Mouse (Mus musculus): Measurements from ENCODE around the gene Batf3. TPM values are rescaled to one million over a fixed set of nuclear protein-coding genes. Genes with fewer than 3 reads are reported as not detected.

Gene Batf3
- under 1 TPM in 1 of 2 experiments, not detected in 1; 0.38 TPM for total RNA-seq (2021)
- long read RNA-seq, experiment 1 = 0 reads
- long read RNA-seq, experiment 2 = 0 reads

GRCm38 (mm10) chr1:191097802-191098747 is at the start of gene Batf3:
TSS of gene Batf3 (plus strand) at chr1:191097847.
- peak; percentile 55 for TF ChIP-seq CTCF (IDR thresholded peaks at IDR 0.05)
- intact Hi-C loops (cut with DNase I) = loop anchor here (10.0 kb wide), 1 partner anchor 177 kb away; no protein-coding TSS in a partner anchor
- DNase-seq = peak; percentile 68
- Histone ChIP-seq H3K4me3 (peak within 1 kb of the TSS; percentile 80), H3K27ac (peak within 1 kb of the TSS; percentile 56)

GRCm38 (mm10) chr1:191053555-191053954 is 44.1 kb upstream of the Batf3 start:
- DNase-seq = no peak
- no peak for TF ChIP-seq CTCF (IDR thresholded peaks at IDR 0.05)
- intact Hi-C loops (cut with DNase I) = no loop called here
- no peak overlapping the region for H3K4me3 ChIP-seq
- H3K27ac ChIP-seq = no peak overlapping the region

- peak; percentile 64 for TF ChIP-seq CTCF (IDR thresholded peaks at IDR 0.05)
- intact Hi-C loops (cut with DNase I) = loop anchor here (5.0 kb wide), 1 partner anchor 48 kb away; no protein-coding TSS in a partner anchor
These were observed 42.6 kb upstream of the Batf3 start for GRCm38 (mm10) chr1:191054870-191055532.

GRCm38 (mm10) chr1:191055533-191055873 is 42.1 kb upstream of the Batf3 start:
- no peak overlapping the region for H3K27ac ChIP-seq
- no peak for DNase-seq
- intact Hi-C loops (cut with DNase I) = loop anchor here (5.0 kb wide), 1 partner anchor 48 kb away; no protein-coding TSS in a partner anchor
- no peak overlapping the region for H3K4me3 ChIP-seq
- no peak for TF ChIP-seq CTCF (IDR thresholded peaks at IDR 0.05)

More at GRCm38 (mm10) chr1:191054870-191055532, 42.6 kb upstream of the Batf3 start:
- peak overlapping the region; percentile 62; the same call in 1 of the 2 replicates for H3K27ac ChIP-seq
- no peak overlapping the region for H3K4me3 ChIP-seq
- DNase-seq = peak; percentile 60

GRCm38 (mm10) chr1:191057461-191057860 is 40.2 kb upstream of the Batf3 start:
- H3K27ac ChIP-seq = no peak overlapping the region

GRCm38 (mm10) chr1:191062241-191062780 is 35.3 kb upstream of the Batf3 start:
- DNase-seq = no peak
- peak overlapping the region; percentile 87 for H3K4me3 ChIP-seq
- intact Hi-C loops (cut with DNase I) = loop anchor here (2.0 to 5.0 kb wide), 2 partner anchors 36 to 120 kb away; partner anchors contain the start of gene Flvcr1
- no peak for TF ChIP-seq CTCF (IDR thresholded peaks at IDR 0.05)
- H3K27ac ChIP-seq = peak overlapping the region; percentile 91

More at GRCm38 (mm10) chr1:191057461-191057860, 40.2 kb upstream of the Batf3 start:
- DNase-seq = no peak
- no peak for TF ChIP-seq CTCF (IDR thresholded peaks at IDR 0.05)
- H3K4me3 ChIP-seq = no peak overlapping the region
- intact Hi-C loops (cut with DNase I) = loop anchor here (5.0 kb wide), 1 partner anchor 50 kb away; no protein-coding TSS in a partner anchor

GRCm38 (mm10) chr1:191062781-191063485 is 34.7 kb upstream of the Batf3 start, which contains the start of the genes Tatdn3 and Nsl1:
TSS of gene Tatdn3 (minus strand) at chr1:191062932.
TSS of gene Nsl1 (plus strand) at chr1:191063012.
- TF ChIP-seq CTCF (IDR thresholded peaks at IDR 0.05) = peak; percentile 56
- H3K27ac ChIP-seq = peak within 1 kb of the TSS; percentile 91
- intact Hi-C loops (cut with DNase I) = loop anchor here (2.0 to 5.0 kb wide), 2 partner anchors 36 to 121 kb away; partner anchors contain the start of gene Flvcr1
- H3K4me3 ChIP-seq = peak within 1 kb of the TSS; percentile 87
- peak; percentile 93 for DNase-seq

GRCm38 (mm10) chr1:191063700-191064099 is 33.9 kb upstream of the Batf3 start:
- DNase-seq = no peak
- intact Hi-C loops (cut with DNase I) = loop anchor here (2.0 to 5.0 kb wide), 2 partner anchors 37 to 121 kb away; partner anchors contain the start of gene Flvcr1
- Histone ChIP-seq H3K27ac (no peak overlapping the region), H3K4me3 (no peak overlapping the region; the same call in 1 of the 2 replicates)
- no peak for TF ChIP-seq CTCF (IDR thresholded peaks at IDR 0.05)

- no peak for TF ChIP-seq CTCF (IDR thresholded peaks at IDR 0.05)
- Histone ChIP-seq H3K27ac (no peak overlapping the region), H3K4me3 (no peak overlapping the region)
- intact Hi-C loops (cut with DNase I) = loop anchor here (5.0 kb wide), 1 partner anchor 122 kb away; no protein-coding TSS in a partner anchor
- no peak for DNase-seq
These were observed 33.1 kb upstream of the Batf3 start for GRCm38 (mm10) chr1:191064535-191064934.

- no peak for TF ChIP-seq CTCF (IDR thresholded peaks at IDR 0.05)
- no peak for DNase-seq
- Histone ChIP-seq H3K4me3 (no peak overlapping the region), H3K27ac (no peak overlapping the region)
- intact Hi-C loops (cut with DNase I) = no loop called here
These were observed 32.5 kb upstream of the Batf3 start for GRCm38 (mm10) chr1:191065188-191065587.

- no peak for DNase-seq
- intact Hi-C loops (cut with DNase I) = no loop called here
- Histone ChIP-seq H3K4me3 (no peak overlapping the region), H3K27ac (no peak overlapping the region)
- TF ChIP-seq CTCF (IDR thresholded peaks at IDR 0.05) = 0 out of 2 replicates have a peak, but pooled peaks have one; percentile 14
These were observed 29.3 kb upstream of the Batf3 start for GRCm38 (mm10) chr1:191068377-191068776.

Data from gastrocnemius, adult 2 months (tissue).